Mouse (Mus musculus) liver, postnatal 0 days (tissue): ENCODE measurements around the gene Gm20388.

Experiments used
- CTCF ChIP-seq: sonication (generic); IDR thresholded peaks from 2 replicates; pipeline ENCODE4 v1.5.1; 2016; ENCODE audit warnings: antibody characterized with exemption, low read depth
- EP300 ChIP-seq: IDR thresholded peaks from 2 replicates; pipeline ENCODE4 v1.6.1; 2016; ENCODE audit warnings: antibody characterized with exemption, low read depth, mild to moderate bottlenecking

GRCm38 (mm10) chr8:121354844-121355243 lies 1444.2 kb downstream of the Gm20388 start:
- TF ChIP-seq CTCF: no peak
- TF ChIP-seq EP300: no peak
